Mouse (Mus musculus) forebrain, postnatal 0 days (tissue): Measurements from ENCODE around the gene Lyrm7. TPM values are rescaled to one million over a fixed set of nuclear protein-coding genes. Genes with fewer than 3 reads are reported as not detected.

Source experiments
- ATAC-seq: fragments of 200-750 bp; cut with Nextera tagmentation; 2 replicates; pipeline ENCODE4 v1.8.0; 2017; ENCODE audit warnings: mild to moderate bottlenecking, moderate library complexity
- DNase-seq: peaks from one replicate; pipeline ENCODE4 v3.0.0-alpha.2; 2015
- H3K27ac ChIP-seq: fragments of 300-500 bp; sonication (generic); 2 replicates; pipeline ENCODE4 v1.5.1; 2014; ENCODE audit warnings: low read depth, mild to moderate bottlenecking, antibody characterized with exemption, low read length, moderate library complexity, mixed read lengths
- H3K27me3 ChIP-seq: fragments of 300-500 bp; sonication (generic); 2 replicates; pipeline ENCODE4 v1.6.1; 2014; ENCODE audit warnings: mild to moderate bottlenecking, low read length, mixed read lengths; ENCODE audit not compliant: insufficient read depth
- H3K36me3 ChIP-seq: fragments of 300-500 bp; sonication (generic); 2 replicates; pipeline ENCODE4 v1.6.1; 2014; ENCODE audit warnings: mild to moderate bottlenecking, moderate library complexity; ENCODE audit not compliant: insufficient read depth
- H3K4me1 ChIP-seq: fragments of 300-500 bp; sonication (generic); 2 replicates; pipeline ENCODE4 v1.6.1; 2014; ENCODE audit warnings: antibody characterized with exemption; ENCODE audit not compliant: insufficient read depth
- H3K4me2 ChIP-seq: fragments of 300-500 bp; sonication (generic); 2 replicates; pipeline ENCODE4 v1.6.1; 2014; ENCODE audit warnings: low read depth, mild to moderate bottlenecking, moderate library complexity
- H3K4me3 ChIP-seq: fragments of 300-500 bp; sonication (generic); 2 replicates; pipeline ENCODE4 v1.5.1; 2014; ENCODE audit warnings: low read depth, low read length, mixed read lengths
- H3K9ac ChIP-seq: fragments of 300-500 bp; sonication (generic); 2 replicates; pipeline ENCODE4 v1.6.1; 2014; ENCODE audit warnings: mild to moderate bottlenecking
- H3K9me3 ChIP-seq: fragments of 300-500 bp; sonication (generic); 2 replicates; pipeline ENCODE4 v1.6.1; 2016; ENCODE audit warnings: low read length
- CTCF ChIP-seq: sonication (generic); IDR thresholded peaks from 2 replicates; pipeline ENCODE4 v1.5.1; 2016; ENCODE audit warnings: antibody characterized with exemption, control low read depth, low read depth
- WGBS: fragments of 180-500 bp; shearing (Covaris S2); extraction: QIAGEN DNeasy Blood & Tissue Kit; methylation state at CpG from one replicate; pipeline ENCODE4 v1.1.7; 2014; 5-methylcytosine and 5-hydroxymethylcytosine counted together
- polyA plus RNA-seq: library from polyadenylated mRNA; unstranded; fragments of >200 nt; fragmentation: Nextera tagmentation; extraction: Ambion mirVana; gene quantifications from 2 replicates; pipeline ENCODE4 v1.2.1, GENCODE M21; 2015
- total RNA-seq: library from RNA; depleted of rRNA; stranded (reverse); fragments of >200 nt; gene quantifications from 2 replicates; pipeline ENCODE4 v1.2.3, GENCODE M21; 2014

Gene Lyrm7
- total and polyA plus RNA-seq, 2 experiments from 2014 or later, result 4.0 to 11.3 TPM

GRCm38 (mm10) chr11:54805196-54805595, 55.5 kb downstream of the Lyrm7 start:
- H3K36me3 ChIP-seq, result no peaks in the 10 kb centered on the region
- 75% methylated on average over 4 of the region's 4 CpGs for WGBS
- TF ChIP-seq CTCF, result no peak
- no peaks in the 10 kb centered on the region for H3K27me3 ChIP-seq
- no peak overlapping the region for H3K9ac ChIP-seq
- no peak overlapping the region for H3K4me3 ChIP-seq
- DNase-seq (no peak), ATAC-seq (no peak)
- no peak overlapping the region for H3K27ac ChIP-seq
- H3K4me1 ChIP-seq, result no peaks in the 10 kb centered on the region
- H3K4me2 ChIP-seq, result no peak overlapping the region
- no peaks in the 10 kb centered on the region for H3K9me3 ChIP-seq

GRCm38 (mm10) chr11:54802621-54803020, 58.1 kb downstream of the Lyrm7 start:
- no peak for TF ChIP-seq CTCF
- H3K9ac ChIP-seq, result no peak overlapping the region
- H3K4me3 ChIP-seq, result no peak overlapping the region
- no peaks in the 10 kb centered on the region for H3K36me3 ChIP-seq
- H3K4me2 ChIP-seq, result no peak overlapping the region
- H3K27me3 ChIP-seq, result no peaks in the 10 kb centered on the region
- WGBS, result 86% methylated on average over 6 of the region's 6 CpGs
- H3K27ac ChIP-seq, result no peak overlapping the region
- ATAC-seq (no peak), DNase-seq (no peak)
- no peaks in the 10 kb centered on the region for H3K4me1 ChIP-seq
- H3K9me3 ChIP-seq, result no peaks in the 10 kb centered on the region

- no peak for ATAC-seq
- no peak overlapping the region for H3K4me2 ChIP-seq
Measured at GRCm38 (mm10) chr11:54801791-54802558, 58.7 kb downstream of the Lyrm7 start.

GRCm38 (mm10) chr11:54796551-54796950, 64.2 kb downstream of the Lyrm7 start:
- Histone ChIP-seq H3K27me3 (no peaks in the 10 kb centered on the region), H3K4me3 (no peak overlapping the region), H3K4me1 (no peaks in the 10 kb centered on the region), H3K9ac (no peak overlapping the region), H3K36me3 (no peaks in the 10 kb centered on the region), H3K27ac (no peak overlapping the region), H3K9me3 (no peaks in the 10 kb centered on the region), H3K4me2 (no peak overlapping the region)
- ATAC-seq (no peak), DNase-seq (no peak)
- WGBS, result 80% methylated on average over 11 of the region's 11 CpGs
- no peak for TF ChIP-seq CTCF

More at GRCm38 (mm10) chr11:54801791-54802558, 58.7 kb downstream of the Lyrm7 start:
- no peak overlapping the region for H3K9ac ChIP-seq
- H3K36me3 ChIP-seq, result no peaks in the 10 kb centered on the region
- H3K9me3 ChIP-seq, result no peaks in the 10 kb centered on the region
- no peaks in the 10 kb centered on the region for H3K4me1 ChIP-seq
- H3K4me3 ChIP-seq, result no peak overlapping the region
- no peaks in the 10 kb centered on the region for H3K27me3 ChIP-seq
- 88% methylated on average over 6 of the region's 6 CpGs for WGBS
- DNase-seq, result no peak
- no peak for TF ChIP-seq CTCF
- no peak overlapping the region for H3K27ac ChIP-seq

- H3K9ac ChIP-seq, result no peak overlapping the region
- no peaks in the 10 kb centered on the region for H3K36me3 ChIP-seq
- no peak overlapping the region for H3K4me2 ChIP-seq
- no peaks in the 10 kb centered on the region for H3K9me3 ChIP-seq
- TF ChIP-seq CTCF, result no peak
- H3K4me1 ChIP-seq, result no peaks in the 10 kb centered on the region
- no peaks in the 10 kb centered on the region for H3K27me3 ChIP-seq
- H3K4me3 ChIP-seq, result no peak overlapping the region
- DNase-seq (no peak), ATAC-seq (no peak)
- no peak overlapping the region for H3K27ac ChIP-seq
- 87% methylated on average over 3 of the region's 3 CpGs for WGBS
Measured at GRCm38 (mm10) chr11:54794678-54795077, 66.0 kb downstream of the Lyrm7 start.

- ATAC-seq, result no peak
- Histone ChIP-seq H3K4me3 (no peak overlapping the region), H3K9me3 (no peaks in the 10 kb centered on the region), H3K27ac (no peak overlapping the region), H3K4me2 (no peak overlapping the region), H3K36me3 (no peaks in the 10 kb centered on the region), H3K4me1 (no peaks in the 10 kb centered on the region), H3K9ac (no peak overlapping the region), H3K27me3 (no peaks in the 10 kb centered on the region)
- DNase-seq, result no peak
- WGBS, result 83% methylated on average over 1 of the region's 1 CpGs
- TF ChIP-seq CTCF, result no peak
Measured at GRCm38 (mm10) chr11:54793173-54793572, 67.5 kb downstream of the Lyrm7 start.

- no peak for ATAC-seq
- H3K36me3 ChIP-seq, result no peaks in the 10 kb centered on the region
- H3K4me1 ChIP-seq, result peaks cover under 1% of the 10 kb centered on the region; the same call in 1 of the 2 replicates
- no peak for DNase-seq
- TF ChIP-seq CTCF, result no peak
- no peak overlapping the region for H3K27ac ChIP-seq
- no peak overlapping the region for H3K9ac ChIP-seq
- WGBS, result 95% methylated on average over 4 of the region's 4 CpGs
- no peak overlapping the region for H3K4me3 ChIP-seq
- H3K9me3 ChIP-seq, result no peaks in the 10 kb centered on the region
- no peak overlapping the region for H3K4me2 ChIP-seq
- H3K27me3 ChIP-seq, result no peaks in the 10 kb centered on the region
Measured at GRCm38 (mm10) chr11:54791458-54791857, 69.3 kb downstream of the Lyrm7 start.
